Mouse (Mus musculus) heart, embryonic 14.5 days (tissue): ENCODE results near the gene Tmcc2. TPM values are rescaled to one million over a fixed set of nuclear protein-coding genes. Genes with fewer than 3 reads are reported as not detected.
A peak's percentile ranks its signal among the peaks of the same experiment; 100 is the strongest.

Experiments used
- ATAC-seq: fragments of 200-750 bp; cut with Nextera tagmentation; 2 replicates; pipeline ENCODE4 v1.8.0; 2017; ENCODE audit warnings: low read depth, moderate TSS enrichment; ENCODE audit not compliant: insufficient number of reproducible peaks, insufficient read depth, low FRiP score
- H3K27ac ChIP-seq, 2 experiments: fragments of 200-500 bp in 1 of 2; fragments of 300-500 bp in 1 of 2; sonication (generic) in 1 of 2; replicated peaks in 1 of 2; 2 replicates each; pipeline ENCODE4 v1.5.1; 2012 to 2014; ENCODE audit warnings: low read depth in 2 of 2, low read length in 2 of 2, control low read depth in 1 of 2, mild to moderate bottlenecking in 1 of 2, mixed read lengths in 1 of 2; ENCODE audit not compliant: control insufficient read depth in 1 of 2, insufficient read depth in 1 of 2
- H3K27me3 ChIP-seq: fragments of 300-500 bp; sonication (generic); 2 replicates; pipeline ENCODE4 v1.6.1; 2014; ENCODE audit warnings: mild to moderate bottlenecking, low read length, control low read depth; ENCODE audit not compliant: control insufficient read depth, insufficient read depth
- H3K36me3 ChIP-seq: fragments of 300-500 bp; sonication (generic); 2 replicates; pipeline ENCODE4 v1.6.1; 2014; ENCODE audit warnings: mild to moderate bottlenecking, control low read depth, low read length, mixed read lengths; ENCODE audit not compliant: control insufficient read depth, insufficient read depth
- H3K4me1 ChIP-seq, 2 experiments: fragments of 200-500 bp in 1 of 2; fragments of 300-500 bp in 1 of 2; sonication (generic) in 1 of 2; 2 replicates each; pipeline ENCODE4 v1.6.1; 2012 to 2014; ENCODE audit warnings: low read length in 2 of 2, control low read depth in 1 of 2, mixed read lengths in 1 of 2; ENCODE audit not compliant: control insufficient read depth in 2 of 2, insufficient read depth in 2 of 2
- H3K4me2 ChIP-seq: fragments of 300-500 bp; sonication (generic); 2 replicates; pipeline ENCODE4 v1.6.1; 2014; ENCODE audit warnings: mild to moderate bottlenecking, low read length
- H3K4me3 ChIP-seq, 2 experiments: fragments of 200-500 bp in 1 of 2; fragments of 300-500 bp in 1 of 2; sonication (generic) in 1 of 2; 2 replicates each; pipeline ENCODE4 v1.5.1; 2012 to 2014; ENCODE audit warnings: low read length in 2 of 2, mild to moderate bottlenecking in 2 of 2, control low read depth in 1 of 2, low read depth in 1 of 2, moderate library complexity in 1 of 2; ENCODE audit not compliant: control insufficient read depth in 1 of 2, insufficient read depth in 1 of 2
- H3K9ac ChIP-seq: fragments of 300-500 bp; sonication (generic); 2 replicates; pipeline ENCODE4 v1.6.1; 2014; ENCODE audit warnings: mild to moderate bottlenecking, low read length
- H3K9me3 ChIP-seq: fragments of 300-500 bp; sonication (generic); 2 replicates; pipeline ENCODE4 v1.6.1; 2016; ENCODE audit warnings: low read length, control low read depth; ENCODE audit not compliant: control insufficient read depth
- WGBS: fragments of 180-500 bp; shearing (Covaris S2); extraction: QIAGEN DNeasy Blood & Tissue Kit; methylation state at CpG from one replicate; pipeline ENCODE4 v1.1.7; 2014; 5-methylcytosine and 5-hydroxymethylcytosine counted together
- polyA plus RNA-seq: library from polyadenylated mRNA; unstranded; fragments of >200 nt; fragmentation: Nextera tagmentation; extraction: Ambion mirVana; gene quantifications from 2 replicates; pipeline ENCODE4 v1.2.1, GENCODE M21; 2014

Gene Tmcc2
- polyA plus RNA-seq, 1 experiment from 2014 or later: 8.1 TPM

- ATAC-seq: peak; percentile 55
- WGBS: 25% methylated on average over 5 of the region's 5 CpGs
- H3K4me3 ChIP-seq: no peak overlapping the region
- no peak overlapping the region; the same call in 1 of the 2 replicates for H3K9ac ChIP-seq
- peaks cover 30% of the 10 kb centered on the region for H3K36me3 ChIP-seq
- H3K27me3 ChIP-seq: no peaks in the 10 kb centered on the region
- H3K9me3 ChIP-seq: no peaks in the 10 kb centered on the region
- H3K27ac ChIP-seq: peak overlapping the region; percentile 59 to 69
- H3K4me1 ChIP-seq: peaks cover 51 to 74% of the 10 kb centered on the region in 2 experiments
- H3K4me2 ChIP-seq: peak overlapping the region; percentile 34
Measured at GRCm38 (mm10) chr1:132374140-132374872, 16.8 kb downstream of the Tmcc2 start.

DNA sequence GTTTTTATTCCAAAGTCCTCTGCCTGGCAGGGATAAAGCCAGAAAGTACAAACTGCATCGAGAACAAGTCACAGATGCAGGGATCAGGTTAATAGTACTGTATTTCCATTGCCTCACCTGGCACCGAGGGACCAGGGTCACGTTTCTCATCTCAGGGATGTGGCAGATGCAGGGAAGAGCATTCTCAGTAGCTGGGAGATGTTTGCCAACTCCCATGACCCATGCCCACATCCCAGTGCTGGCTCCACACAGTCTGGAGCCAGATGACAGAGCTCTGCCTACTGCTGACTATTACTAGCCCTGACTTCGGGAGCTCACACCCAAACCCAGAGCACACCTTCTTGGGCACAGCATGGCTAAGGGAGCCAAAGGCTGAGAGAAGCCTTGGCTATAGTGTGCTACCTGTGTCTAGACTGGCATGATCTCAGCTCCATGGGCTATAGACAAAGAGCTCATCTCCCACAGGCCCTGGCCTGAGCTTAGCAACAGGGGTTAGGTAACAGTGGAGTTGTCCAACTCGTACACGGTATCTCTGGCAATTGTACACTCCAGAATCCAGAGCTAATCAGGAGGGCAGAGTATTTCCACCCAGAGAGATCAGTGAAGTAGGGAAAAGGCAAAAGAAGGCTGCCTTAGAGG is 18.1 kb downstream of the Tmcc2 start:
- H3K4me1 ChIP-seq: peaks cover 51 to 76% of the 10 kb centered on the region in 2 experiments
- H3K4me3 ChIP-seq: no peak overlapping the region
- 0 out of 4 replicates have a peak overlapping the region, but pooled peaks of 1 of the 2 experiments have one; percentile 10 for H3K27ac ChIP-seq
- H3K9ac ChIP-seq: peak overlapping the region; percentile 47; the same call in 1 of the 2 replicates
- H3K4me2 ChIP-seq: no peak overlapping the region
- H3K36me3 ChIP-seq: peaks cover 19% of the 10 kb centered on the region
- ATAC-seq: no peak
- H3K27me3 ChIP-seq: no peaks in the 10 kb centered on the region
- WGBS: 66% methylated on average over 6 of the region's 6 CpGs
- H3K9me3 ChIP-seq: no peaks in the 10 kb centered on the region

- H3K27me3 ChIP-seq: no peaks in the 10 kb centered on the region
- H3K4me2 ChIP-seq: no peak overlapping the region
- peaks cover 55 to 76% of the 10 kb centered on the region in 2 experiments for H3K4me1 ChIP-seq
- H3K9ac ChIP-seq: peak overlapping the region; percentile 14; the same call in 1 of the 2 replicates
- no peak for ATAC-seq
- no peaks in the 10 kb centered on the region for H3K9me3 ChIP-seq
- H3K36me3 ChIP-seq: peaks cover 19% of the 10 kb centered on the region
- WGBS: 89% methylated on average over 5 of the region's 5 CpGs
- H3K27ac ChIP-seq: no peak overlapping the region; a peak in 1 of 4 replicates
- no peak overlapping the region for H3K4me3 ChIP-seq
Measured at GRCm38 (mm10) chr1:132372354-132372753, 18.7 kb downstream of the Tmcc2 start.

DNA sequence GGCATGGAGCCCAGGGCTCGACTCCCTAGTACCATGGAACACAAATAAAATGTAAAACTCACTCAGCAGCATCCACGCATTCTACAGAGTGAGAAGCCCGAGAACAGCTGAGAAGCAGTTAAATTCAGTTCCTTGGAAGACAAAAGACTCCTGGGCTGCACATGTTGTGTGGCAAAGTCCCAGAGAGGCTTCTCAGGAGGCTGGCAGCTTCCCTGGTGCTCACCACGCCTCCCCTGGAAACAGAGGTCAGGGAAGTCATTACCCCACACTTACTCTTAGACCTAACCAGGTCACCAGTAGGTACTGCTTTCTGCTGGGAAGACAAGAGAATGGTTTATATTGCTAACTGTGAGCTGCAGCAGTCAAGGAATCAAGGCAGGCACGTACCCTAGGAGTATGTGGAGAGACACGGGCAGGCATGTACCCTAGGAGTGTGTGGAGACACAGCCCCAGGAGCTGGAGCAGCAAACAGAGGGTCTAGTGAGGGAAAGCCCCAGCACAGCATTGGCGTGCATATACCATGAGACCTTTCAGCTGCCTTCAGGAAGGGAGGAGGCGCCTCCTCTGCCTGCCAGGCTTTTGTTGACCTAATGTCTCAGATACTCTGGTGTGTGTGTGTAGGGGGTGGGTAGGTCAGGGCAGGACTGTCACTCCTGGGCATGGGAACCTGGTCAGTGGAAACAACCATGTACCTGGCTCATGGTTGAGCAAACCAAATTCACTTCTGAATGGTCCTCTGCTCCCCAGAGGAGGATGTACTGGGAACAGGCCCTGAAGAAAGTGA is 19.6 kb downstream of the Tmcc2 start:
- Histone ChIP-seq H3K4me3 (no peak overlapping the region), H3K4me1 (peaks cover 49 to 67% of the 10 kb centered on the region in 2 experiments), H3K4me2 (no peak overlapping the region), H3K9me3 (no peaks in the 10 kb centered on the region), H3K9ac (peak overlapping the region; percentile 21), H3K27me3 (no peaks in the 10 kb centered on the region), H3K27ac (peak overlapping the region in 1 of 2 experiments; percentile 47; a peak in 1 of 4 replicates), H3K36me3 (peaks cover 19% of the 10 kb centered on the region)
- 70% methylated on average over 8 of the region's 8 CpGs for WGBS
- ATAC-seq: no peak

DNA sequence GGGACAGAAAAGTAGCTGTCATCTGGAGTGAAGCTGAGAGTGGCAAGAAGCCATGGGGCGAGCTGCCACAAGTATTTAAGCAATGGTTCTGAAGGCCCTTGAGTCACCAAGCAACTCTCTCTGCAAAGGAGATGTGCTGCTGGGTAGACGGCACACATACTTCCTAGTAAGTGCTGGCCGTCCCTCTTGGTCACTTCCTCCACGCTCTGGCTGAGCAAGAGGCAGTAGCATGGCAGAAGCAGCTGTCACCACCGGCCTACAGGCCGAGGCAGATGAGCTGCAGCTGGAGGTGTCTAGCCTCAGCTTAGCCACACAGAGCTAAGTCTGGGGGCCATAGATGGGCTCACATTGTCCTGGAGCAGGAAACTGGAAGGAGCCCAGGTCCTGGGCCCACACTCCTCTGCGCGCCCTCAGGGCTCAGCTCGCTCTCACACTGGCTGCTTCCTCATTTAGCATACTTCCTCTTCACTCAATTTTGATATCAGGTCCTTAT is 20.4 kb downstream of the Tmcc2 start:
- Histone ChIP-seq H3K4me3 (no peak overlapping the region), H3K27ac (0 out of 4 replicates have a peak overlapping the region, but pooled peaks have one; percentile 18 to 47), H3K9ac (no peak overlapping the region), H3K4me1 (peaks cover 45 to 60% of the 10 kb centered on the region in 2 experiments), H3K4me2 (no peak overlapping the region), H3K36me3 (peaks cover 19% of the 10 kb centered on the region), H3K9me3 (no peaks in the 10 kb centered on the region), H3K27me3 (no peaks in the 10 kb centered on the region)
- WGBS: 66% methylated on average over 9 of the region's 9 CpGs
- no peak for ATAC-seq

DNA sequence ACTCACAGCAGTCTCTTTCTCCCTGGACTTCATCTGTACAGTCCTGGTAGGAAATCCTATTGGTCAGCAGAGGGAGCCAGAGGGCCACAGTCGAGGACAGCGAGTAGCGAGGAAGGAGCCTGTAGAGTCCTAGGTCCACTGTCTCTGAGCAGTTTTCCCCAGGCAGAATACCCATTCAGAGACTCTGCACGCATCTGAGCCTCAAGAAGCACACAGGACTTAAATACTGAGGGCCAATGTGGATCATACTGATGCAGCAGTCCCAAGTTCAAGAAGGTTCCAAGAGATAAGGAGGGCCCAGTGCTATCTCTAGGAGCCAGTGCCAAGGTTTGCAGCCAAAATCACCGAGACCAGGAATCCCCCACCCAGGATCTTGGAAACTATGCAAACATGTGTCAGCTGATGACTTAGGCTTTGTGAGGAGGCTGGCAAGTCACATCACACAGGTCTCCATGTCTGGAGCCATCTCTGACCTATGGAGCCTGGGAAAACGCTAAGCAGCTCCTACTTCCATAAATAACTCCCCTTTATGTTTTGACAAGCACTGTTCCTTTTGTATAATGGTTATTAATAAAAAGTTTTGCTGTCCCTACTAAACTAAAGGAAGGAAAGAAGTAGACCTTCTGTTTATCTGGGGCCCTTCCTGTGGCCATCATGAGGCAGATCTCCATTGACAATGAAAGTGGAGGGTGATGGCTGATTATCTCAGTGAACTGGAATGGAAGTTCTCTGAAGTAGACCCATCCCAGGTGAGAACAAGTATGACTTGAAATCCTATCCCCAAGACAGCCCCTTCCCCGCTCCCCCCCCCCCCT is 23.2 kb downstream of the Tmcc2 start:
- Histone ChIP-seq H3K9ac (no peak overlapping the region), H3K4me1 (peaks cover 22 to 35% of the 10 kb centered on the region in 2 experiments), H3K4me3 (no peak overlapping the region), H3K27me3 (no peaks in the 10 kb centered on the region), H3K4me2 (no peak overlapping the region; the same call in 1 of the 2 replicates), H3K27ac (peak overlapping the region in 1 of 2 experiments; percentile 11; a peak in 1 of 4 replicates), H3K36me3 (peaks cover 20% of the 10 kb centered on the region), H3K9me3 (no peaks in the 10 kb centered on the region)
- WGBS: 25% methylated on average over 7 of the region's 7 CpGs
- peak; percentile 73 for ATAC-seq
